Mouse (Mus musculus) midbrain, embryonic 13.5 days (tissue): Measurements from ENCODE around the gene Ccl27a. TPM values are rescaled to one million over a fixed set of nuclear protein-coding genes. Genes with fewer than 3 reads are reported as not detected.
A peak's percentile ranks its signal among the peaks of the same experiment; 100 is the strongest.

Experiments
- ATAC-seq: fragments of 200-750 bp; cut with Nextera tagmentation; 2 replicates; pipeline ENCODE4 v1.8.0; 2017; ENCODE audit warnings: mild to moderate bottlenecking, moderate TSS enrichment, moderate library complexity
- H3K27ac ChIP-seq: fragments of 300-500 bp; sonication (generic); 2 replicates; pipeline ENCODE4 v1.5.1; 2015; ENCODE audit warnings: inconsistent platforms, mild to moderate bottlenecking, moderate library complexity
- H3K27me3 ChIP-seq: fragments of 300-500 bp; sonication (generic); 2 replicates; pipeline ENCODE4 v1.6.1; 2015; ENCODE audit warnings: mild to moderate bottlenecking, inconsistent platforms
- H3K36me3 ChIP-seq: fragments of 300-500 bp; sonication (generic); 2 replicates; pipeline ENCODE4 v1.6.1; 2015; ENCODE audit warnings: mild to moderate bottlenecking, inconsistent platforms
- H3K4me1 ChIP-seq: fragments of 300-500 bp; sonication (generic); replicated peaks from 2 replicates; pipeline ENCODE4 v1.6.1; 2015; ENCODE audit warnings: inconsistent platforms
- H3K4me2 ChIP-seq: fragments of 300-500 bp; sonication (generic); replicated peaks from 2 replicates; pipeline ENCODE4 v1.6.1; 2015; ENCODE audit warnings: moderate library complexity, mild to moderate bottlenecking, inconsistent platforms
- H3K4me3 ChIP-seq: fragments of 300-500 bp; sonication (generic); replicated peaks from 2 replicates; pipeline ENCODE4 v1.5.1; 2015; ENCODE audit warnings: mild to moderate bottlenecking, inconsistent platforms
- H3K9ac ChIP-seq: fragments of 300-500 bp; sonication (generic); replicated peaks from 2 replicates; pipeline ENCODE4 v1.6.1; 2015; ENCODE audit warnings: mild to moderate bottlenecking, inconsistent platforms
- H3K9me3 ChIP-seq: fragments of 300-500 bp; sonication (generic); 2 replicates; pipeline ENCODE4 v1.6.1; 2016; ENCODE audit warnings: mild to moderate bottlenecking, inconsistent platforms
- WGBS: fragments of 180-500 bp; shearing (Covaris S2); methylation state at CpG from one replicate; pipeline ENCODE4 v1.1.7; 2015; 5-methylcytosine and 5-hydroxymethylcytosine counted together
- polyA plus RNA-seq: library from polyadenylated mRNA; unstranded; fragments of >200 nt; fragmentation: Nextera tagmentation; extraction: Ambion mirVana; gene quantifications from 2 replicates; pipeline ENCODE4 v1.2.1, GENCODE M21; 2015

Gene Ccl27a
- polyA plus RNA-seq, 1 experiment from 2014 or later = 237 TPM

DNA sequence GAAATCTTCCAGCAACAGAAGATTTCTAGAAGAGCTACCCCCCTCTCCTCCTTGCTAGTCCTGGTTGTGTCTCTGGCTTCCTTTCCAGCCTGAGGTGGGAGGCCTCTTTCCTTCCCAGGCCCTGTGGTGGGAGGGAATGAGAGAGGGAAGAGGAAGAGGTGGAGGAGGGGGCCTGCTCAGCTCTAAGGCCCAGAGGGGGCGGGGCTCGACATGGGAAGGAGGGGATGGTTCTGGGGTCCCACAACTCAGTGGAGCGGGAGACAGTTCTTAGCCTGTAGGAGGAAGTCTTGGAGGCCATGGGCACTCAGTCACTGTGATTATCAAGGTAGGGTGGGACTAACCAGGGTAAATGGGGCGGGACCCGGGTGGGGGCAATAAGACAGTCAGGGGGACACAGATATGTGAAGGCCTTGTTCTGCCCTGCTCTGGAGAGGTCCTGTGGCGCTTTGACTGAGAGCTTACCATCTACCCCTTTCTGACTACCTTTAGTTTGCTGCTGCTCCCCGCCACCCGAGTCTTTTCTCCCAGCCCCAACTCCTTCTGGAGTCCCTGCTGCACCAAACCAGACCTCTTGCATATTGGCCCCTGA is 11.9 kb downstream of the Ccl27a start:
- H3K27ac ChIP-seq = 0 out of 2 replicates have a peak overlapping the region, but pooled peaks have one; percentile 22
- no peaks in the 10 kb centered on the region for H3K27me3 ChIP-seq
- ATAC-seq = no peak
- peaks cover 7% of the 10 kb centered on the region for H3K36me3 ChIP-seq
- peak overlapping the region; percentile 41 for H3K9ac ChIP-seq
- 0 out of 2 replicates have a peak overlapping the region, but pooled peaks have one; percentile 9 for H3K4me2 ChIP-seq
- no peaks in the 10 kb centered on the region for H3K9me3 ChIP-seq
- WGBS = 36% methylated on average over 8 of the region's 8 CpGs
- H3K4me3 ChIP-seq = no peak overlapping the region
- peaks cover 36% of the 10 kb centered on the region for H3K4me1 ChIP-seq

DNA sequence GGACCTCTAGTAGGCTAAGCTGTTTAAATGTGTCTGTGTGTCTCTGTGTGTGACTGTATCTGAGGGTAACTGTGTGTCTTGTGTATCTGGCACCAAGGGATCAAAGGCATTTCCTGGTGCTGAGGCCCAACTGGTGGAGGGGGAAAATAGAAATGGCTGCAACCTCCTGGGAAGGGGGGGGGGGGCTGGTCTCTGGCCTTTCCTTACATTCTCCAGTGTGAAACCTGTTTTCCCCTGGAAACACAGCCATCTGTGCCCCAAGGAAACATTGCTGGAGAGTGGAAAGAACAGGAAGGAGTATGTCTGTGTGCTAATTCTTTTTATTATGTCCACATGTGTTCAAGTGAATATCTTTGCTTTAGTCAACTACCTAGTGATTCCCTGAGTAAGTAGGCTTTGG is 12.4 kb downstream of the Ccl27a start:
- peaks cover 7% of the 10 kb centered on the region for H3K36me3 ChIP-seq
- peaks cover 37% of the 10 kb centered on the region for H3K4me1 ChIP-seq
- 0 out of 2 replicates have a peak overlapping the region, but pooled peaks have one; percentile 22 for H3K27ac ChIP-seq
- no peaks in the 10 kb centered on the region for H3K9me3 ChIP-seq
- no peak for ATAC-seq
- 0 out of 2 replicates have a peak overlapping the region, but pooled peaks have one; percentile 62 for H3K4me2 ChIP-seq
- H3K27me3 ChIP-seq = no peaks in the 10 kb centered on the region
- no peak overlapping the region for H3K4me3 ChIP-seq
- peak overlapping the region; percentile 41; the same call in 1 of the 2 replicates for H3K9ac ChIP-seq

DNA sequence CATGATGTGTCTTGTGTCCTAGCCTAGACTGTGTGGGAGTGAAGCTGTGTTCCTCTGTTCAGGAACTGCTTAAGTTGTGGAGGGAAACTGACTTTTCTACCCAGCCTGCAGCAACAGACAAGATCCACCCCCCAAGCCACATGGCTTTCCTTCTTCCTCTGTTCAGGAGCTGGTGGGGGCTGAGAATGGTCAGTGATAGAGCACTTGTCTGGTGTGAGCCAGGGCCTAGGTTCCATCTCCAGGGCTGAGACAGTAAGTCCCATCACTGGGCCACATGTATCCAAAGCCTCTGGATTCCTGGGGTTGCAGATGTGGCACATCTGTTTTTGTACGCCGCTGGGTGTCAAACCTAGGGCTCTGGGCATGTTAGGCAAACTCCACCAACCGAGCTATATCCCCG is 13.1 kb downstream of the Ccl27a start:
- Histone ChIP-seq H3K9me3 (no peaks in the 10 kb centered on the region), H3K27ac (peak overlapping the region; percentile 64), H3K4me1 (peaks cover 43% of the 10 kb centered on the region), H3K4me3 (peak overlapping the region; percentile 39), H3K36me3 (peaks cover 7% of the 10 kb centered on the region), H3K9ac (0 out of 2 replicates have a peak overlapping the region, but pooled peaks have one; percentile 73), H3K27me3 (no peaks in the 10 kb centered on the region), H3K4me2 (peak overlapping the region; percentile 62)
- 90% methylated on average over 4 of the region's 4 CpGs for WGBS
- peak; percentile 21; the same call in 1 of the 2 replicates for ATAC-seq

DNA sequence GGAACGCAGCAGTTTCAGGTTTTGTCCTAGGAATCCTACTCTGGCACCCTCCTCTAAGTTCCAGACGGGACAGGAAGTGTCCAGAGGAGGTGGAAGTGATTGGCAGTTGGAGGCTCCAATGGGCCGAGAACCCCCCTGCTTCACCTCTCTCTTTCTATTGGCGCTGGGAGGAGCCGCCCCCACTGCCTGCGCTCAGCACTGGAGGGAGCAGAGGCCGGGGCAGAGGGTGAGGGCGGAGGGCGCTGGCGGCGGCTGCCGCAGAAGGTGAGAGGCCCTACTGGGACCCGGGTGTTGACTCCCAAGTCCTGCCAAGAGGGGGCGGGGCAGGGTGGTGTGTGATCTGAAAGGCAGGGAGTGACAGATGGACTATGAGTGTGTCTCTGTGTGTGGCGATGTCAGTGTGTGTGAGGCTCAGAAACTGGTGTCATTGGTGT is 13.7 kb downstream of the Ccl27a start:
- peaks cover 43% of the 10 kb centered on the region for H3K4me1 ChIP-seq
- H3K27me3 ChIP-seq = no peaks in the 10 kb centered on the region
- peak overlapping the region; percentile 39 for H3K4me3 ChIP-seq
- H3K9ac ChIP-seq = peak overlapping the region; percentile 73
- peak overlapping the region; percentile 64 for H3K27ac ChIP-seq
- under 1% methylated on average over 15 of the region's 15 CpGs for WGBS
- ATAC-seq = peak; percentile 85
- peaks cover 7% of the 10 kb centered on the region for H3K36me3 ChIP-seq
- no peaks in the 10 kb centered on the region for H3K9me3 ChIP-seq
- H3K4me2 ChIP-seq = peak overlapping the region; percentile 62

DNA sequence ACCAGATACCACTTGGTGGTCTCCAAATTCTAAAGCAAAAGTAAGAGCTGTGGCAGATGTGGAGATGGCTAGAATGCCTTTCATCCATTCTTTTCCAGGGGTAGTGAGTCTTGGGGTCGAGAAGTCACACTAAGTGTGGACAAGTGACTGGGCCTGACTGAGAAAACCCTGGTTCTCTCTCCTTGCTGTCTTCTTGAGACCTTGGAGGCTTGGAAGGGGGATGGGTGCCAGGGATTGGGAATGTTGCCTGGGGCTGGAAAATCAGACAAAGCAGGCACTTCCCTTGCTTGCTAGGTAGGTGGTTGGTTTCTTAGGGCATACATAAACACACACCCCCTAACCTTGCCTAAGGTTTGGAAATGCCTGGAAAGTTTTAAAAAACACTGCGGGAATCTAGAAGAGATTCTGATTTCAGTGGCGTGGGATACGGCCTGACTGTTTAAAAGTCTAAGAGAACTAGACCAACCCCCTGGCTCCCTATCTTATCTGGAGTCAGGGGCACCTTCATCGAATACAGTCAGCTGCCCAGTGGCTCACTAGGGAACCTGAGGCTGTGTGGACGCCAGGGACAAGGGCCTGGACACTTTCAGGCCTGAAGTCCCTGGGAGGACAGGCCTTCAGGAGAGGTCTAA is 14.3 kb downstream of the Ccl27a start:
- Histone ChIP-seq H3K9me3 (no peaks in the 10 kb centered on the region), H3K27ac (0 out of 2 replicates have a peak overlapping the region, but pooled peaks have one; percentile 14), H3K4me3 (peak overlapping the region; percentile 39), H3K27me3 (no peaks in the 10 kb centered on the region), H3K36me3 (peaks cover 7% of the 10 kb centered on the region), H3K4me2 (peak overlapping the region; percentile 62), H3K9ac (peak overlapping the region; percentile 73), H3K4me1 (peaks cover 48% of the 10 kb centered on the region)
- ATAC-seq = no peak
- WGBS = 39% methylated on average over 6 of the region's 6 CpGs

DNA sequence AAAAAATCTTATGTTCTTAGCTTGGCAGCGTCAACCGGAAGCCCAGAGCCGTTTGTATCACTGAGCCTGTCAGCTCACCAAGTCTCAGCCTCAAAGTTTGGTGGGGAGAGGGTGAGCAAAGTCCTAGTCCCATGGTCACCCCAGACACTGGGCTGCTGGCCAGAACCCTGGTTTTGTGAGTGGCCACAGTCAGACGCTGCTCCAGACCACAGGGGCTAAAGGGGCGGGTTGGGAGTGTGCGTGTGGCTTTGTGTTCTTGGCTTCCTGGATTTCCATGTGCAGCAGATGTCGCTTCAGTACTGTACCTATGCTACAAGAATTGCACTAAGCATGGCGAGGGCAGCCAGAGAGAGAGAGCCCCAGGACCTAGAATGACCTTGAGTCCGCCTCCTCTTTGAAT is 14.8 kb downstream of the Ccl27a start:
- Histone ChIP-seq H3K4me2 (no peak overlapping the region), H3K9ac (no peak overlapping the region), H3K4me1 (peaks cover 51% of the 10 kb centered on the region), H3K36me3 (peaks cover 7% of the 10 kb centered on the region), H3K9me3 (no peaks in the 10 kb centered on the region), H3K27ac (no peak overlapping the region), H3K4me3 (no peak overlapping the region), H3K27me3 (no peaks in the 10 kb centered on the region)
- WGBS = 90% methylated on average over 9 of the region's 9 CpGs
- ATAC-seq = no peak

DNA sequence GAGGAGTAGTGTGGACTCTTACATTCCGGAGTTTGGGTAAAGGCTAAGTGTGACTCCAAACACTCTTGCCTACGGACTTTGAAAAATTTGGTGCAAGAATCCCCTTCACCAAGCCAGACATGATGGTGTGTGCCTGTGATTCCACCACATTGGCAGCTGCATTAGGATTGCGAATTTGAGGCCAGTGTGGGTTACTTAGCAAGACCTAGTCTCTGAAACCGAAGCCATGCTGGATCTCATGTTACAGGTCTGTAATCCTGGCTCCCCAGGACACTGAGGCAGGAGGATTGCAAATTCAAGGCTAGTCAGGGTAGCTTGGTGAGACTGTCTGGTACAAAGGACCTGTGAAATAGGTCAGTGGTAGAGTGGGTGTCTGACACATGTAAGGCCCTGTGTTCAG is 15.3 kb downstream of the Ccl27a start:
- Histone ChIP-seq H3K27ac (no peak overlapping the region), H3K9ac (no peak overlapping the region), H3K4me1 (peaks cover 51% of the 10 kb centered on the region), H3K4me3 (no peak overlapping the region), H3K9me3 (no peaks in the 10 kb centered on the region), H3K27me3 (no peaks in the 10 kb centered on the region), H3K36me3 (peaks cover 7% of the 10 kb centered on the region), H3K4me2 (no peak overlapping the region)
- ATAC-seq = no peak
- WGBS = 89% methylated on average over 4 of the region's 4 CpGs

DNA sequence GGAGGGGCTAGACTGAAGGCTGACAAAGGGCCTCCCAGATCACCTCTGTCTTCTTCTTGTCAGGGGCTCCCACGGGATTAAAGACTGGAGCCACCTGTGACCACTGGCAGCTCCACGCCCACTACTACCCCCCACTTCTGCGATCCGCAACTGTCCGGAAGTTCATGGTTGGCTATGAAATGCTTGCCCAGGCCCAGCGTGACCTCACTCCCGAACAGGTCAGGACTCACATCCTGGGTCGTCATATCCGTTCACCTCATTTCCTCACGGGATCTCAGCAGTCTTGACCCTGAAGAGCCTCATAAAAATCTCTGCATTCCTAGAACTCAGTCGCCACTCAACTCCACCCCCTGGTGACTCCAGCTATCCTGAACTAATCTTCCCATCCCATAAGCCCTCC is 16.0 kb downstream of the Ccl27a start:
- no peak overlapping the region for H3K9ac ChIP-seq
- ATAC-seq = no peak
- WGBS = 87% methylated on average over 11 of the region's 11 CpGs
- H3K36me3 ChIP-seq = peaks cover 7% of the 10 kb centered on the region
- no peak overlapping the region for H3K4me2 ChIP-seq
- no peak overlapping the region for H3K4me3 ChIP-seq
- no peak overlapping the region for H3K27ac ChIP-seq
- peaks cover 51% of the 10 kb centered on the region for H3K4me1 ChIP-seq
- no peaks in the 10 kb centered on the region for H3K27me3 ChIP-seq
- no peaks in the 10 kb centered on the region for H3K9me3 ChIP-seq

DNA sequence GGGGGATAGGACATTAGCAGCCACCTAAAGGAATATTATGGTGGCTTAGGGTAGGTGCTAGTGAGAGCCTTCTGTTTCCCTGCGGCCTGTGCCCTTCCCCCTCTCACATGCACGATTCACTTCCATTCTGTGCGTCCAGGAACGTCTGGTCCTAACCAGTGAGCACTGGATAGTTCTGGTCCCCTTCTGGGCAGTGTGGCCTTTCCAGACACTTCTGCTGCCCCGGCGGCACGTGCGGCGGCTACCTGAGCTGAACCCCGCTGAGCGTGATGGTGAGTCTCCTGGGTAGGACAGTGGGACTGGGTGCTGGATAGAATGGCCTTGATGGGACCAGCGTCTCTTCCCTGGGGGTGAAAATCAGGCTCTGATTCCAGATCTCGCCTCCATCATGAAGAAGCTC is 16.7 kb downstream of the Ccl27a start:
- no peak for ATAC-seq
- Histone ChIP-seq H3K4me3 (no peak overlapping the region), H3K27me3 (no peaks in the 10 kb centered on the region), H3K4me1 (peaks cover 45% of the 10 kb centered on the region), H3K36me3 (peaks cover 7% of the 10 kb centered on the region), H3K27ac (no peak overlapping the region), H3K4me2 (no peak overlapping the region), H3K9me3 (no peaks in the 10 kb centered on the region), H3K9ac (no peak overlapping the region; the same call in 1 of the 2 replicates)
- 91% methylated on average over 13 of the region's 13 CpGs for WGBS

DNA sequence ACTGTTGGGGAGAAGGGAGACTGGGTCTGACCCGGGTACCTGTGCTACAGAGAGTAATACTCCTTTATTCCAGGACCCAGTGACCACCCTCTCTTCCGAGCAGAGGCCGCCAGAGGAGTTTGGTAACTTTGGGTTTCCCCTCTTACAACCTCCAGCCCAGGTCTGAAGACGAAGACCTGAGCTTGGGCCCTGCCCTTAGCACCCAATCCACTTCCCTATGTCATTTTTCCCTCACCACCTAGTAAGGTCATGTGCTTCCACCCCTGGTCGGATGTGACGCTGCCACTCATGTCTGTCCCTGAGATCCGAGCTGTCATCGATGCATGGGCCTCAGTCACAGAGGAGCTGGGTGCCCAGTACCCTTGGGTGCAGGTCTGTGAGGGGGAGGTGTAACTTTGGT is 17.6 kb downstream of the Ccl27a start:
- WGBS = 83% methylated on average over 8 of the region's 8 CpGs
- peak overlapping the region; percentile 76 for H3K9ac ChIP-seq
- ATAC-seq = no peak; the same call in 1 of the 2 replicates

DNA sequence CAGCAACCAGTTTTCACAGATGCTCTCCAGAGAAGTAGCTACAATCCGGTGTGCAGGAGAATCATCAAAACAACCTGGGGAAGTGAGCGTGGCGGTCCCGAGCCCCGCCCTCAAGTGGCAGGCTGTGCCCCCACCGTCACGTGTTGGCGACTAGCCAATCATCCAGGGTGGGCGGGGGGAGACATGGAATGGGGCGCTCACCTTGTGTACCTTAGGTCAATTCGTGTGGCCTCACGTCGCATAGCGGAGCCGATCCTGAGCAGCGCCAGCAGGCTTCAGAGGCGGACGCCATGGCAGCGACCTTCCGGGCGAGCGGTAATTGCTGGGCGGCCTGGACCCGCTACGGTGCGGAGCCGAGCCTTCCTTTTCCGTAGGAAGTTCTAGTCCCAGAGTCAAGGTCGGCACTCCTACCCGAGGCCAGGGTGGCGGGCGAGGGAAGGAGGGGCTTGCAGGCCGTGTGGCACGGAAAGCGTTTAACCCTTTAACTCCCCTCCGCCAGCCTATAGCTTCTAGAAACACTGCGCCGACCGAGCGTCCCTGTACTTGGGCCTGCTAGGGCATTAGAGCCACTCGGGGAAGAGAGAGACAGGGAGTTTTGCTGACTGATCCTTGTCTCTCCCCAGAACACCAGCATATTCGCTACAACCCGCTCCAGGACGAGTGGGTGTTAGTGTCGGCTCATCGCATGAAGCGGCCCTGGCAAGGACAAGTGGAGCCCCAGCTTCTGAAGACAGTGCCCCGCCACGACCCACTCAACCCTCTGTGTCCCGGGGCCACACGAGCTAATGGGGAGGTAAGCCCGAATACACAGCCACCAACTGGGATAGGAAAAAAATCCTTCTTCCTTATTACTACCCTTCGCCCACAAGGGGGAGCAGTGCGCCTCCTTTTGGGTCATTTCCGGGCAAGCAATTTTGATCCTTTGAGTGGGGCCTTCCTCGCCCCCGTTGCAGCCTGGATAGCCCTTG is 18.4 kb downstream of the Ccl27a start, which contains the start of gene Sigmar1:
Gene Sigmar1, minus strand, starts transcription at position 820 of the 968 bp plus-strand sequence.
- Histone ChIP-seq H3K4me2 (peak within 1 kb of the TSS; percentile 93), H3K9ac (peak within 1 kb of the TSS; percentile 76), H3K4me3 (peak within 1 kb of the TSS; percentile 77), H3K4me1 (peaks cover 28% of the 10 kb centered on the region), H3K27me3 (no peaks in the 10 kb centered on the region), H3K9me3 (no peaks in the 10 kb centered on the region), H3K36me3 (peaks cover 7% of the 10 kb centered on the region), H3K27ac (peak within 1 kb of the TSS; percentile 77)
- peak; percentile 71 for ATAC-seq
- under 1% methylated on average over 57 of the region's 57 CpGs for WGBS

More for the DNA sequence above, 17.6 kb downstream of the Ccl27a start:
- Histone ChIP-seq H3K27me3 (no peaks in the 10 kb centered on the region), H3K36me3 (peaks cover 7% of the 10 kb centered on the region), H3K27ac (no peak overlapping the region), H3K9me3 (no peaks in the 10 kb centered on the region), H3K4me2 (peak overlapping the region; percentile 93), H3K4me3 (peak overlapping the region; percentile 77), H3K4me1 (peaks cover 36% of the 10 kb centered on the region)
